Mouse (Mus musculus) MEL (cell line): ENCODE data around the gene Zfp934. TPM values are rescaled to one million over a fixed set of nuclear protein-coding genes. Genes with fewer than 3 reads are reported as not detected.
A peak's percentile ranks its signal among the peaks of the same experiment; 100 is the strongest.
"Not testable (repeated sequence)": the region's sequence is repeated elsewhere in the genome, so short reads cannot be mapped to it uniquely, and the experiment has no call there.

ENCODE experiments used
- DNase-seq: peaks from one replicate; pipeline ENCODE4 v3.0.0; 2011; ENCODE audit warnings: low read depth, low spot score
- H3K27ac ChIP-seq: 2 replicates; pipeline ENCODE4 v1.5.1; 2012; ENCODE audit warnings: low read depth, mild to moderate bottlenecking, control low read depth, low read length, moderate library complexity; ENCODE audit not compliant: control insufficient read depth
- H3K27me3 ChIP-seq, 2 experiments: fragments of 150-350 bp in 1 of 2; sonication (generic) in 1 of 2; 2 replicates each; pipeline ENCODE4 v1.6.1; 2012; ENCODE audit warnings: low read length in 2 of 2, mild to moderate bottlenecking in 2 of 2, improper control_type of control experiment in 1 of 2, moderate library complexity in 1 of 2; ENCODE audit not compliant: insufficient read depth in 2 of 2, control insufficient read depth in 1 of 2
- H3K36me3 ChIP-seq, 2 experiments: 2 replicates each; pipeline ENCODE4 v1.6.1; 2012 to 2014; ENCODE audit warnings: low read length in 2 of 2, improper control_type of control experiment in 1 of 2, inconsistent platforms in 1 of 2, mild to moderate bottlenecking in 1 of 2; ENCODE audit not compliant: insufficient read depth in 2 of 2, control insufficient read depth in 1 of 2
- H3K4me1 ChIP-seq, 2 experiments: fragments of 150-350 bp in 1 of 2; sonication (generic) in 1 of 2; 2 replicates each; pipeline ENCODE4 v1.6.1; 2012; ENCODE audit warnings: low read length in 2 of 2, improper control_type of control experiment in 1 of 2, mild to moderate bottlenecking in 1 of 2; ENCODE audit not compliant: insufficient read depth in 2 of 2, control insufficient read depth in 1 of 2
- H3K4me3 ChIP-seq, 2 experiments: fragments of 150-350 bp in 1 of 2; sonication (generic) in 1 of 2; 2 replicates each; pipeline ENCODE4 v1.5.1; 2012; ENCODE audit warnings: low read depth in 2 of 2, low read length in 2 of 2, mild to moderate bottlenecking in 2 of 2, moderate library complexity in 2 of 2, control low read depth in 1 of 2, improper control_type of control experiment in 1 of 2; ENCODE audit not compliant: control insufficient read depth in 1 of 2, insufficient read depth in 1 of 2
- H3K79me2 ChIP-seq: 2 replicates; pipeline ENCODE4 v1.6.1; 2012; ENCODE audit warnings: mild to moderate bottlenecking, low read length, moderate library complexity; ENCODE audit not compliant: control insufficient read depth, poor library complexity, insufficient read depth
- H3K9ac ChIP-seq: 2 replicates; pipeline ENCODE4 v1.6.1; 2012; ENCODE audit warnings: low read depth, mild to moderate bottlenecking, control low read depth, low read length, moderate library complexity; ENCODE audit not compliant: control insufficient read depth, poor library complexity, severe bottlenecking
- H3K9me3 ChIP-seq: fragments of 150-350 bp; sonication (generic); replicated peaks from 2 replicates; pipeline ENCODE4 v1.6.1; 2012; ENCODE audit warnings: mild to moderate bottlenecking, low read length, improper control_type of control experiment, moderate library complexity; ENCODE audit not compliant: insufficient read depth
- E2F4 ChIP-seq: IDR thresholded peaks from 2 replicates; pipeline ENCODE4 v1.6.1; 2011; ENCODE audit warnings: low read depth, low read length, improper control_type of control experiment, borderline replicate concordance
- EP300 ChIP-seq, 2 experiments: IDR thresholded peaks; 2 replicates each; pipeline ENCODE4 v1.6.1; 2011; ENCODE audit warnings: improper control_type of control experiment in 2 of 2, low read length in 2 of 2, low read depth in 1 of 2, mild to moderate bottlenecking in 1 of 2
- GATA1 ChIP-seq: IDR thresholded peaks from 2 replicates; pipeline ENCODE4 v1.6.1; 2011; ENCODE audit warnings: low read depth, low read length, improper control_type of control experiment
- MYB ChIP-seq: IDR thresholded peaks from 2 replicates; pipeline ENCODE4 v1.6.1; 2011; ENCODE audit warnings: mild to moderate bottlenecking, low read depth, low read length, improper control_type of control experiment
- POLR2A ChIP-seq, 2 experiments: IDR thresholded peaks; 2 replicates each; pipeline ENCODE4 v1.6.1; 2011 to 2012; ENCODE audit warnings: low read length in 2 of 2, mild to moderate bottlenecking in 2 of 2, control low read depth in 1 of 2, improper control_type of control experiment in 1 of 2, low read depth in 1 of 2, moderate library complexity in 1 of 2; ENCODE audit not compliant: control insufficient read depth in 1 of 2, insufficient read depth in 1 of 2, poor library complexity in 1 of 2
- SMC3 ChIP-seq: IDR thresholded peaks from 2 replicates; pipeline ENCODE4 v1.6.1; 2011; ENCODE audit warnings: low read depth, low read length, improper control_type of control experiment
- TAL1 ChIP-seq: IDR thresholded peaks from 2 replicates; pipeline ENCODE4 v1.6.1; 2012; ENCODE audit warnings: mild to moderate bottlenecking, inconsistent platforms, low read length, moderate library complexity, mixed read lengths
- TCF12 ChIP-seq: IDR thresholded peaks from 2 replicates; pipeline ENCODE4 v1.6.1; 2014; ENCODE audit warnings: low read depth, mild to moderate bottlenecking, inconsistent platforms, low read length, improper control_type of control experiment, moderate library complexity
- polyA plus RNA-seq, 2 experiments: library from polyadenylated mRNA; stranded (reverse) in 1 of 2; unstranded in 1 of 2; fragments of >175 nt in 1 of 2; fragments of >200 nt in 1 of 2; gene quantifications; 2 replicates each; pipeline versions ENCODE4 v1.2.1 to v1.2.4; 2012; ENCODE audit warnings: low replicate concordance in 2 of 2, low read depth in 1 of 2; ENCODE audit not compliant: insufficient read length in 2 of 2, insufficient read depth in 1 of 2, missing spikeins in 1 of 2
- total RNA-seq: library from RNA; depleted of rRNA; stranded (reverse); fragments of 300-350 nt; gene quantifications from 2 replicates; pipeline ENCODE4 v1.2.3, GENCODE M21; 2012; rRNA removed

Zfp934 gene
- total RNA-seq = 5.1 and 5.6 TPM in 2 replicates
- 100 to 1,000 TPM in 1 of 2 experiments, 10 to 100 TPM in 1; 11.5 to 215 TPM for polyA plus RNA-seq

GRCm38 (mm10) chr13:62571099-62571498 lies at the start of gene Zfp934:
Gene Zfp934, minus strand, starts transcription at chr13:62571199.
- DNase-seq, H3K36me3 ChIP-seq, H3K9me3 ChIP-seq, H3K9ac ChIP-seq, H3K79me2 ChIP-seq, H3K27me3 ChIP-seq, H3K4me3 ChIP-seq, H3K27ac ChIP-seq, H3K4me1 ChIP-seq: not testable (repeated sequence)

- TF ChIP-seq MYB (peak; percentile 47), TAL1 (0 out of 2 replicates have a peak, but pooled peaks have one; percentile 22), TCF12 (peak; percentile 50; the same call in 1 of the 2 replicates), GATA1 (peak; percentile 33; the same call in 1 of the 2 replicates), EP300 (IDR thresholded peaks at IDR 0.05; ENCODE audit: low read depth in 1 of 2, low read length in 2 of 2) (peak; percentile 55 to 74; a peak in 3 of 4 replicates)
- not testable (repeated sequence) for H3K79me2 ChIP-seq, H3K36me3 ChIP-seq, H3K9ac ChIP-seq, H3K4me3 ChIP-seq, H3K4me1 ChIP-seq, H3K9me3 ChIP-seq, H3K27me3 ChIP-seq, H3K27ac ChIP-seq
- peak; percentile 58 for DNase-seq
Measured at GRCm38 (mm10) chr13:62617449-62617848, 46.5 kb upstream of the Zfp934 start.

- not testable (repeated sequence) for H3K4me3 ChIP-seq, H3K4me1 ChIP-seq, H3K79me2 ChIP-seq, DNase-seq, H3K27ac ChIP-seq, H3K9me3 ChIP-seq, H3K36me3 ChIP-seq, H3K9ac ChIP-seq, H3K27me3 ChIP-seq
- 0 out of 2 replicates have a peak, but pooled peaks have one; percentile 13 for TF ChIP-seq SMC3
Measured at GRCm38 (mm10) chr13:62561696-62562095, 9.3 kb downstream of the Zfp934 start.

- Histone ChIP-seq H3K9ac (peak within 1 kb of the TSS; percentile 77), H3K27ac (peak within 1 kb of the TSS; percentile 73), H3K4me3 (peak within 1 kb of the TSS; percentile 56 to 81)
- not testable (repeated sequence) for H3K9me3 ChIP-seq, H3K79me2 ChIP-seq, H3K4me1 ChIP-seq, H3K36me3 ChIP-seq, H3K27me3 ChIP-seq
- TF ChIP-seq E2F4 = 0 out of 2 replicates have a peak, but pooled peaks have one; percentile 55
- peak in 1 of 2 experiments; percentile 40; a peak in 1 of 4 replicates for TF ChIP-seq POLR2A (IDR thresholded peaks at IDR 0.05; ENCODE audit: control insufficient read depth in 1 of 2, insufficient read depth in 1 of 2, low read depth in 1 of 2, low read length in 2 of 2, poor library complexity in 1 of 2)
- DNase-seq = peak; percentile 65
Measured at GRCm38 (mm10) chr13:62558189-62559110, 12.5 kb downstream of the Zfp934 start, which contains the start of gene Zfp935. Gene Zfp935, minus strand, starts transcription at chr13:62558511.

GRCm38 (mm10) chr13:62530129-62530528 lies 40.9 kb downstream of the Zfp934 start:
- not testable (repeated sequence) for H3K9me3 ChIP-seq, H3K36me3 ChIP-seq, H3K4me3 ChIP-seq, H3K4me1 ChIP-seq, H3K9ac ChIP-seq, H3K79me2 ChIP-seq, DNase-seq, H3K27ac ChIP-seq, H3K27me3 ChIP-seq
